Mouse (Mus musculus) CH12.LX (cell line): ENCODE measurements at regions not wholly inside any gene's neighbourhood (a gene's known extent, or its start where the extent isn't known, plus 50 kb on each side); places are given as distances from the start of the nearest gene placed in this dataset.

Experiments used
- BHLHE40 ChIP-seq: IDR thresholded peaks from 2 replicates; pipeline ENCODE4 v1.6.1; 2011; ENCODE audit warnings: mild to moderate bottlenecking, low read depth, low read length, improper control_type of control experiment
- CTCF ChIP-seq, 2 experiments: IDR thresholded peaks in 1 of 2; conservative IDR thresholded peaks in 1 of 2; 2 replicates each; pipeline ENCODE4 v1.5.1; 2011 to 2012; ENCODE audit warnings: low read depth in 2 of 2, low read length in 2 of 2, improper control_type of control experiment in 1 of 2, inconsistent platforms in 1 of 2, mild to moderate bottlenecking in 1 of 2, moderate library complexity in 1 of 2
- E2F4 ChIP-seq: IDR thresholded peaks from 2 replicates; pipeline ENCODE4 v1.6.1; 2011; ENCODE audit warnings: low read depth, low read length, improper control_type of control experiment; ENCODE audit not compliant: insufficient replicate concordance
- EP300 ChIP-seq: IDR thresholded peaks from 2 replicates; pipeline ENCODE4 v1.6.1; 2011; ENCODE audit warnings: low read length, improper control_type of control experiment
- GABPA ChIP-seq: IDR thresholded peaks from 2 replicates; pipeline ENCODE4 v1.6.1; 2012; ENCODE audit warnings: low read depth, low read length, improper control_type of control experiment, inconsistent platforms; ENCODE audit not compliant: insufficient replicate concordance
- HCFC1 ChIP-seq: IDR thresholded peaks from 2 replicates; pipeline ENCODE4 v1.6.1; 2012; ENCODE audit warnings: low read depth, mild to moderate bottlenecking, inconsistent platforms, low read length, improper control_type of control experiment
- MAFK ChIP-seq: IDR thresholded peaks from 2 replicates; pipeline ENCODE4 v1.6.1; 2011; ENCODE audit warnings: low read length, improper control_type of control experiment; ENCODE audit not compliant: insufficient replicate concordance
- MAX ChIP-seq: IDR thresholded peaks from 2 replicates; pipeline ENCODE4 v1.6.1; 2011; ENCODE audit warnings: low read length, improper control_type of control experiment
- MEF2A ChIP-seq: IDR thresholded peaks from 2 replicates; pipeline ENCODE4 v1.6.1; 2014; ENCODE audit warnings: low read depth, mild to moderate bottlenecking, inconsistent platforms, low read length, improper control_type of control experiment, borderline replicate concordance
- POLR2A ChIP-seq: IDR thresholded peaks from 2 replicates; pipeline ENCODE4 v1.6.1; 2011; ENCODE audit warnings: low read depth, mild to moderate bottlenecking, improper control_type of control experiment, low read length
- UBTF ChIP-seq: IDR thresholded peaks from 2 replicates; pipeline ENCODE4 v1.6.1; 2012; ENCODE audit warnings: low read depth, mild to moderate bottlenecking, inconsistent platforms, low read length, improper control_type of control experiment, moderate library complexity
- USF1 ChIP-seq: IDR thresholded peaks from 2 replicates; pipeline ENCODE4 v1.6.1; 2014; ENCODE audit warnings: low read depth, mild to moderate bottlenecking, inconsistent platforms, low read length, improper control_type of control experiment
- ZKSCAN1 ChIP-seq: IDR thresholded peaks from 2 replicates; pipeline ENCODE4 v1.6.1; 2012; ENCODE audit warnings: low read depth, inconsistent platforms, low read length, improper control_type of control experiment, borderline replicate concordance

- TF ChIP-seq CTCF (conservative IDR thresholded peaks at IDR 0.05 in 1 of 2, IDR thresholded peaks at IDR 0.05 in 1 of 2; ENCODE audit: low read depth in 2 of 2, low read length in 2 of 2) (no peak), HCFC1 (no peak), EP300 (no peak), MEF2A (no peak), ZKSCAN1 (no peak), USF1 (no peak), POLR2A (no peak), GABPA (no peak), MAFK (no peak), E2F4 (no peak), UBTF (no peak), MAX (no peak), BHLHE40 (no peak)
Measured at GRCm38 (mm10) chr6:55770341-55770740, 66.4 kb upstream of the Itprid1 start.
